Mouse (Mus musculus): ENCODE results near the gene Lrrc8a.

The Lrrc8a gene

GRCm38 (mm10) chr2:30299966-30300365 is 62.5 kb downstream of the Lrrc8a start:
- DNase-seq (ENCODE audit: low read depth, low spot score), result no peak

- no peak for DNase-seq (ENCODE audit: low read depth, low spot score)
These were observed 68.6 kb downstream of the Lrrc8a start for GRCm38 (mm10) chr2:30306087-30306486.

GRCm38 (mm10) chr2:30309351-30309750 is 71.8 kb downstream of the Lrrc8a start:
- DNase-seq (ENCODE audit: low read depth, low spot score), result no peak

- no peak for DNase-seq (ENCODE audit: low read depth, low spot score)
These were observed 74.0 kb downstream of the Lrrc8a start for GRCm38 (mm10) chr2:30311481-30311880.
